Mouse (Mus musculus) MEL (cell line): Measurements from ENCODE around the gene Rbm8a2. TPM values are rescaled to one million over a fixed set of nuclear protein-coding genes. Genes with fewer than 3 reads are reported as not detected.

Source experiments
- DNase-seq: peaks from one replicate; pipeline ENCODE4 v3.0.0; 2011; ENCODE audit warnings: low read depth, low spot score
- H3K27ac ChIP-seq: 2 replicates; pipeline ENCODE4 v1.5.1; 2012; ENCODE audit warnings: low read depth, mild to moderate bottlenecking, control low read depth, low read length, moderate library complexity; ENCODE audit not compliant: control insufficient read depth
- H3K27me3 ChIP-seq, 2 experiments: fragments of 150-350 bp in 1 of 2; sonication (generic) in 1 of 2; 2 replicates each; pipeline ENCODE4 v1.6.1; 2012; ENCODE audit warnings: low read length in 2 of 2, mild to moderate bottlenecking in 2 of 2, improper control_type of control experiment in 1 of 2, moderate library complexity in 1 of 2; ENCODE audit not compliant: insufficient read depth in 2 of 2, control insufficient read depth in 1 of 2
- H3K36me3 ChIP-seq, 2 experiments: 2 replicates each; pipeline ENCODE4 v1.6.1; 2012 to 2014; ENCODE audit warnings: low read length in 2 of 2, improper control_type of control experiment in 1 of 2, inconsistent platforms in 1 of 2, mild to moderate bottlenecking in 1 of 2; ENCODE audit not compliant: insufficient read depth in 2 of 2, control insufficient read depth in 1 of 2
- H3K4me1 ChIP-seq, 2 experiments: fragments of 150-350 bp in 1 of 2; sonication (generic) in 1 of 2; 2 replicates each; pipeline ENCODE4 v1.6.1; 2012; ENCODE audit warnings: low read length in 2 of 2, improper control_type of control experiment in 1 of 2, mild to moderate bottlenecking in 1 of 2; ENCODE audit not compliant: insufficient read depth in 2 of 2, control insufficient read depth in 1 of 2
- H3K4me3 ChIP-seq, 2 experiments: fragments of 150-350 bp in 1 of 2; sonication (generic) in 1 of 2; 2 replicates each; pipeline ENCODE4 v1.5.1; 2012; ENCODE audit warnings: low read depth in 2 of 2, low read length in 2 of 2, mild to moderate bottlenecking in 2 of 2, moderate library complexity in 2 of 2, control low read depth in 1 of 2, improper control_type of control experiment in 1 of 2; ENCODE audit not compliant: control insufficient read depth in 1 of 2, insufficient read depth in 1 of 2
- H3K79me2 ChIP-seq: 2 replicates; pipeline ENCODE4 v1.6.1; 2012; ENCODE audit warnings: mild to moderate bottlenecking, low read length, moderate library complexity; ENCODE audit not compliant: control insufficient read depth, poor library complexity, insufficient read depth
- H3K9ac ChIP-seq: 2 replicates; pipeline ENCODE4 v1.6.1; 2012; ENCODE audit warnings: low read depth, mild to moderate bottlenecking, control low read depth, low read length, moderate library complexity; ENCODE audit not compliant: control insufficient read depth, poor library complexity, severe bottlenecking
- H3K9me3 ChIP-seq: fragments of 150-350 bp; sonication (generic); replicated peaks from 2 replicates; pipeline ENCODE4 v1.6.1; 2012; ENCODE audit warnings: mild to moderate bottlenecking, low read length, improper control_type of control experiment, moderate library complexity; ENCODE audit not compliant: insufficient read depth
- BHLHE40 ChIP-seq: IDR thresholded peaks from 2 replicates; pipeline ENCODE4 v1.6.1; 2012; ENCODE audit warnings: low read depth, mild to moderate bottlenecking, inconsistent platforms, low read length, improper control_type of control experiment, borderline replicate concordance
- CHD2 ChIP-seq: IDR thresholded peaks from 2 replicates; pipeline ENCODE4 v1.6.1; 2011; ENCODE audit warnings: low read length, improper control_type of control experiment
- CTCF ChIP-seq, 3 experiments: IDR thresholded peaks in 2 of 3; conservative IDR thresholded peaks in 1 of 3; 2 replicates each; pipeline ENCODE4 v1.5.1; 2011 to 2012; ENCODE audit warnings: low read length in 3 of 3, low read depth in 2 of 3, mild to moderate bottlenecking in 2 of 3, improper control_type of control experiment in 1 of 3, inconsistent platforms in 1 of 3, mixed read lengths in 1 of 3, moderate library complexity in 1 of 3; ENCODE audit not compliant: control insufficient read depth in 1 of 3, insufficient read depth in 1 of 3, poor library complexity in 1 of 3, severe bottlenecking in 1 of 3
- ELF1 ChIP-seq: IDR thresholded peaks from 2 replicates; pipeline ENCODE4 v1.6.1; 2014; ENCODE audit warnings: low read depth, mild to moderate bottlenecking, inconsistent platforms, low read length, improper control_type of control experiment, moderate library complexity
- ETS1 ChIP-seq: IDR thresholded peaks from 2 replicates; pipeline ENCODE4 v1.6.1; 2012; ENCODE audit warnings: low read depth, mild to moderate bottlenecking, inconsistent platforms, low read length, improper control_type of control experiment, moderate library complexity
- JUND ChIP-seq: IDR thresholded peaks from 2 replicates; pipeline ENCODE4 v1.6.1; 2011; ENCODE audit warnings: low read depth, mild to moderate bottlenecking, improper control_type of control experiment, low read length
- KAT2A ChIP-seq: conservative IDR thresholded peaks from 2 replicates; pipeline ENCODE4 v1.6.1; 2012; ENCODE audit warnings: low read depth, low read length, improper control_type of control experiment, inconsistent platforms
- MAFK ChIP-seq: IDR thresholded peaks from 2 replicates; pipeline ENCODE4 v1.6.1; 2011; ENCODE audit warnings: low read depth, mild to moderate bottlenecking, low read length, improper control_type of control experiment, borderline replicate concordance
- MAX ChIP-seq: IDR thresholded peaks from 2 replicates; pipeline ENCODE4 v1.6.1; 2011; ENCODE audit warnings: low read length, improper control_type of control experiment
- MAZ ChIP-seq: IDR thresholded peaks from 2 replicates; pipeline ENCODE4 v1.6.1; 2012; ENCODE audit warnings: low read depth, mild to moderate bottlenecking, inconsistent platforms, low read length, improper control_type of control experiment
- MXI1 ChIP-seq: IDR thresholded peaks from 2 replicates; pipeline ENCODE4 v1.6.1; 2011; ENCODE audit warnings: mild to moderate bottlenecking, low read depth, low read length, improper control_type of control experiment
- MYB ChIP-seq: IDR thresholded peaks from 2 replicates; pipeline ENCODE4 v1.6.1; 2011; ENCODE audit warnings: mild to moderate bottlenecking, low read depth, low read length, improper control_type of control experiment
- POLR2A ChIP-seq, 2 experiments: IDR thresholded peaks; 2 replicates each; pipeline ENCODE4 v1.6.1; 2011 to 2012; ENCODE audit warnings: low read length in 2 of 2, mild to moderate bottlenecking in 2 of 2, control low read depth in 1 of 2, improper control_type of control experiment in 1 of 2, low read depth in 1 of 2, moderate library complexity in 1 of 2; ENCODE audit not compliant: control insufficient read depth in 1 of 2, insufficient read depth in 1 of 2, poor library complexity in 1 of 2
- POLR2AphosphoS5 ChIP-seq: IDR thresholded peaks from 2 replicates; pipeline ENCODE4 v1.6.1; 2012; ENCODE audit warnings: low read depth, borderline replicate concordance, mild to moderate bottlenecking, inconsistent platforms, low read length, moderate library complexity, mixed read lengths
- RAD21 ChIP-seq: IDR thresholded peaks from 2 replicates; pipeline ENCODE4 v1.6.1; 2011; ENCODE audit warnings: mild to moderate bottlenecking, low read depth, low read length, improper control_type of control experiment
- SIN3A ChIP-seq: IDR thresholded peaks from 2 replicates; pipeline ENCODE4 v1.6.1; 2012; ENCODE audit warnings: low read length, improper control_type of control experiment, inconsistent platforms
- SMC3 ChIP-seq: IDR thresholded peaks from 2 replicates; pipeline ENCODE4 v1.6.1; 2011; ENCODE audit warnings: low read depth, low read length, improper control_type of control experiment
- TAL1 ChIP-seq: IDR thresholded peaks from 2 replicates; pipeline ENCODE4 v1.6.1; 2012; ENCODE audit warnings: mild to moderate bottlenecking, inconsistent platforms, low read length, moderate library complexity, mixed read lengths
- TBP ChIP-seq: IDR thresholded peaks from 2 replicates; pipeline ENCODE4 v1.8.0; 2011; ENCODE audit warnings: low read depth, low read length, improper control_type of control experiment
- UBTF ChIP-seq: IDR thresholded peaks from 2 replicates; pipeline ENCODE4 v1.6.1; 2012; ENCODE audit warnings: low read depth, mild to moderate bottlenecking, inconsistent platforms, low read length, improper control_type of control experiment, moderate library complexity, borderline replicate concordance; ENCODE audit not compliant: insufficient read depth
- USF1 ChIP-seq: IDR thresholded peaks from 2 replicates; pipeline ENCODE4 v1.6.1; 2014; ENCODE audit warnings: low read depth, mild to moderate bottlenecking, inconsistent platforms, low read length, improper control_type of control experiment, moderate library complexity
- ZKSCAN1 ChIP-seq: IDR thresholded peaks from 2 replicates; pipeline ENCODE4 v1.6.1; 2012; ENCODE audit warnings: low read depth, mild to moderate bottlenecking, inconsistent platforms, low read length, improper control_type of control experiment, moderate library complexity
- polyA plus RNA-seq, 2 experiments: library from polyadenylated mRNA; stranded (reverse) in 1 of 2; unstranded in 1 of 2; fragments of >175 nt in 1 of 2; fragments of >200 nt in 1 of 2; gene quantifications; 2 replicates each; pipeline versions ENCODE4 v1.2.1 to v1.2.4; 2012; ENCODE audit warnings: low replicate concordance in 2 of 2, low read depth in 1 of 2; ENCODE audit not compliant: insufficient read length in 2 of 2, insufficient read depth in 1 of 2, missing spikeins in 1 of 2
- total RNA-seq: library from RNA; depleted of rRNA; stranded (reverse); fragments of 300-350 nt; gene quantifications from 2 replicates; pipeline ENCODE4 v1.2.3, GENCODE M21; 2012

The Rbm8a2 gene
- total and polyA plus RNA-seq, 3 experiments: 1.0 to 1.3 TPM; not detected in 1

DNA sequence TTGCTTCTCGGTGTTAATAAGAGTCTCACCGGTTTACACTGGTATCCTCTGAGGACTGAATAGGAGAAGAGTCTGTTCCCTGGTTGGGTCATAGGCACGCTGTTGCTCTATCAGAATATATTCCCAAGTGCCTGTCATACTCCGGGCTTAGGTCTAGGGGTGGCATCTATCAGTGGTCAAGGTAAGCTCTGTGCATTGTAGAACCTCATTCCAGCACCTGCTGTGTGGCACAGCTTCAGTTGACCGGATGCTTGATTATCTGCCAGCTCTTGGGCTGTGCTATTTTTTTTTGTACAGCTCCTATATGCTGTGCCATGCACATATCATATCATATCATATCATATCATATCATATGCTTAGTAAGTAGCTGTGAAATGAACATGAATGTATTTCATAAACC, 9.5 kb upstream of the Rbm8a2 start:
- Histone ChIP-seq H3K9me3 (no peaks in the 10 kb centered on the region), H3K4me1 (no peaks in the 10 kb centered on the region), H3K27ac (no peak overlapping the region), H3K79me2 (no peaks in the 10 kb centered on the region), H3K27me3 (no peaks in the 10 kb centered on the region), H3K9ac (no peak overlapping the region), H3K36me3 (no peaks in the 10 kb centered on the region), H3K4me3 (no peak overlapping the region)
- no peak for DNase-seq
- no peak for TF ChIP-seq TAL1
- no peak for TF ChIP-seq TBP
- no peak for TF ChIP-seq CTCF (IDR thresholded peaks at IDR 0.05 in 2 of 3, conservative IDR thresholded peaks at IDR 0.05 in 1 of 3; ENCODE audit: control insufficient read depth in 1 of 3, insufficient read depth in 1 of 3, low read depth in 2 of 3, low read length in 3 of 3, poor library complexity in 1 of 3, severe bottlenecking in 1 of 3)
- TF ChIP-seq POLR2AphosphoS5: no peak
- TF ChIP-seq ELF1: no peak
- TF ChIP-seq UBTF: no peak
- no peak for TF ChIP-seq MAX
- no peak for TF ChIP-seq JUND
- no peak for TF ChIP-seq BHLHE40
- TF ChIP-seq MAFK: no peak
- TF ChIP-seq USF1: no peak
- no peak for TF ChIP-seq POLR2A (IDR thresholded peaks at IDR 0.05; ENCODE audit: control insufficient read depth in 1 of 2, insufficient read depth in 1 of 2, low read depth in 1 of 2, low read length in 2 of 2, poor library complexity in 1 of 2)
- no peak for TF ChIP-seq MAZ
- no peak for TF ChIP-seq RAD21
- no peak for TF ChIP-seq ZKSCAN1
- TF ChIP-seq MXI1: no peak
- TF ChIP-seq ETS1: no peak
- TF ChIP-seq KAT2A: no peak
- TF ChIP-seq CHD2: no peak
- TF ChIP-seq SMC3: no peak

DNA sequence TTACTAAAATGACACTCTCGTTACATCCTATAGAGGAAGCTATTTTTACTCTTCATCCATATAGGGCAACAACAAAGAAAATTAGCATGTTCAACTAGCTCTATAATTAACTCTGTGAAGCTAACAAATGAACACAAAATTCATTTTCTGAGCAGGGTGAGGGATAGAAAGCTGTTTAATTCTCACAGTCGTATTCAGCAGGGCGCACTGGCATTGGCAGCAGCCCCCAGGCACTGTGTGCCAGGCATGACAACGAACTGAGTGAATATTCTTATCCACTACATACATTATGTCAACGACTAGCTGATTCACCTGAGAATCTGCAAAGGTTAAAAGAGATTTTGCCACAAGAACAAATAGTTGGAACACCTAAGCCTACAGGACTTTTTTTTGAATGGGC, 8.2 kb downstream of the Rbm8a2 start:
- TF ChIP-seq SIN3A: no peak
- no peak for TF ChIP-seq MYB
- no peak for TF ChIP-seq POLR2A (IDR thresholded peaks at IDR 0.05; ENCODE audit: control insufficient read depth in 1 of 2, insufficient read depth in 1 of 2, low read depth in 1 of 2, low read length in 2 of 2, poor library complexity in 1 of 2)
- TF ChIP-seq KAT2A: no peak
- H3K79me2 ChIP-seq: no peaks in the 10 kb centered on the region
- DNase-seq: no peak

More for the DNA sequence above, 8.2 kb downstream of the Rbm8a2 start:
- Histone ChIP-seq H3K27me3 (no peaks in the 10 kb centered on the region), H3K4me3 (no peak overlapping the region), H3K9me3 (no peaks in the 10 kb centered on the region), H3K27ac (no peak overlapping the region), H3K4me1 (no peaks in the 10 kb centered on the region), H3K36me3 (no peaks in the 10 kb centered on the region), H3K9ac (no peak overlapping the region)
